Mouse (Mus musculus) lung, postnatal 0 days (tissue): ENCODE measurements around the gene Psg16.

Experiments used
- CTCF ChIP-seq: IDR thresholded peaks from 2 replicates; pipeline ENCODE4 v1.5.1; 2016; ENCODE audit warnings: antibody characterized with exemption, mild to moderate bottlenecking
- EP300 ChIP-seq: IDR thresholded peaks from 2 replicates; pipeline ENCODE4 v1.6.1; 2016; ENCODE audit warnings: antibody characterized with exemption, mild to moderate bottlenecking, control low read depth

DNA sequence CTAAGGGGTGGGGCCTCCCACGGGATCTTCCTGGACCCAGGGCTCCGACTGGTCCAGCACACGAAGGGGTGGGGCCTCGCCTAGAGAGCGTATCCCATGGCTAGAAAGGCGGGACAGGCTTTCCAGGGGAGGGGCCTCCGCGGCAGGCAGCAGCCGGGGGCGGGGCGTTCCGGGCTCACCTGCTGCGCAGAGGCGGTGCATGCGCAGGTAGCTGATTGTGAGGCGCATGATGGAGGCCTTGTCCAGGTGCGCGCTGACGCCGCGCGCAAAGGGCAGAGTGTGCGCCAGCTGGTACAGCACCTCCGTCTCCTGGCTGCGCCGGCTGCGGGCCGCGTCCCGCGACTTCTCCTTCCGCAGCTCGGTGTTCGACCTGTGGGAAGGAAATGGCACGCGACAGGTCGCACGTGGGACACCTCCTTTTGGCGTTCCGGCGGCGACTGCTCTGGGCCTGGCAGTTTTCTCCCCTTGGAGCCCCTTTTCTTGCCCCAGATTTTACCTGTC, 17.7 kb upstream of the Psg16 start:
- TF ChIP-seq CTCF (no peak), EP300 (no peak)
